Mouse (Mus musculus) cerebellum, adult 18-20 months (tissue): ENCODE data around the gene Gm14409.
"Not testable (repeated sequence)": the region's sequence is repeated elsewhere in the genome, so short reads cannot be mapped to it uniquely, and the experiment has no call there.

Experiments
- DNase-seq, 2 experiments: peaks; one replicate each; pipeline ENCODE4 v3.0.0; 2021

Gene Gm14409

GRCm38 (mm10) chr2:177266936-177267335 is at the start of gene Gm14409:
Gm14409 (minus strand) TSS chr2:177267036.
- not testable (repeated sequence) for DNase-seq

GRCm38 (mm10) chr2:177309627-177310026 is 42.8 kb upstream of the Gm14409 start:
- DNase-seq = not testable (repeated sequence)

- not testable (repeated sequence) for DNase-seq
These were observed 38.1 kb upstream of the Gm14409 start for GRCm38 (mm10) chr2:177304980-177305379.

- not testable (repeated sequence) for DNase-seq
These were observed 16.9 kb upstream of the Gm14409 start for GRCm38 (mm10) chr2:177283701-177284100.

GRCm38 (mm10) chr2:177277754-177278153 is 10.9 kb upstream of the Gm14409 start:
- DNase-seq = not testable (repeated sequence)

- not testable (repeated sequence) for DNase-seq
These were observed 5.4 kb upstream of the Gm14409 start for GRCm38 (mm10) chr2:177272237-177272636.

- not testable (repeated sequence) for DNase-seq
These were observed 19.4 kb downstream of the Gm14409 start for GRCm38 (mm10) chr2:177247449-177247848.

- DNase-seq = not testable (repeated sequence)
These were observed 36.4 kb downstream of the Gm14409 start for GRCm38 (mm10) chr2:177230461-177230860.
